ENCODE assay signal across 8 mouse cellular contexts in the genomic region with DNA sequence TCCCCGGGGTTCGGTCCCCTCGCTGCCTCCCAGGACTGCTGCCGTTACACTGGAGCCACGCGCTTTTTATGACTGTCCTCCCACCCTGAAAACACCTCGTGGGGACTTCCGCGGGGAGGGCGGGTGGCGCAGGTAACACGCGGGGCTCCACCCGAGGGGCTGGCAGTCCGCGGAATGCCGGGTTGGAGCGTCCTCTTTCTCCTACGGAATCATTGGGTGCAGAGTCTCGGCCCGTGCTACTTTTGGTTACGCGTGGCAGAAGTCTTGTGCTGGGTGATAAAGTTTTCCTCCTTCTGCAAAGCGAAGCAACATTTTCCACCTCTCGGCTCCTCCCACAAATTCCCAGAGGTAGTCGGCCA. TPM values are rescaled to one million over a fixed set of nuclear protein-coding genes. Genes with fewer than 3 reads are reported as not detected.
DNase-seq lines count a peak whose midpoint lies in the region; ATAC-seq and TF ChIP-seq lines count a peak whose summit lies in the region.

No protein-coding gene starts in this region.

- H3K4me2 ChIP-seq in hindbrain, embryonic 13.5 days: peak overlapping the region; percentile 100

- no peaks in the 10 kb centered on the region for H3K9me3 ChIP-seq in hindbrain, embryonic 13.5 days

- peaks cover 7% of the 10 kb centered on the region; the same call in 1 of the 2 replicates for H3K4me1 ChIP-seq in spleen, adult 2 months (ENCODE audit: control insufficient read depth, insufficient read depth, insufficient read length)
- peaks cover 36% of the 10 kb centered on the region for H3K4me1 ChIP-seq in hindbrain, embryonic 13.5 days (replicated peaks)

- under 1% methylated on average over 26 of the region's 26 CpGs for WGBS in spleen, adult 2 months
- under 1% methylated on average over 26 of the region's 26 CpGs for WGBS in hindbrain, embryonic 13.5 days

- ATAC-seq in frontal cortex, adult (ENCODE audit: low TSS enrichment): peak; percentile 11; the same call in 1 of the 2 replicates
- ATAC-seq in hindbrain, embryonic 13.5 days (ENCODE audit: low FRiP score): 0 out of 2 replicates have a peak, but pooled peaks have one; percentile 11
- 0 out of 2 replicates have a peak, but pooled peaks have one; percentile 2 for ATAC-seq in megakaryocyte, adult 5-6 weeks (ENCODE audit: poor library complexity, severe bottlenecking)
- no peak for ATAC-seq in granulocyte monocyte progenitor cell, adult 5-6 weeks (replicated peaks; ENCODE audit: poor library complexity, severe bottlenecking)

- peak overlapping the region; percentile 76 for H3K27ac ChIP-seq in spleen, adult 2 months (ENCODE audit: insufficient read depth, low read length)
- H3K27ac ChIP-seq in hindbrain, embryonic 13.5 days: no peak overlapping the region

- H3K27me3 ChIP-seq in spleen, adult 2 months (ENCODE audit: control insufficient read depth, insufficient read depth, low read length): peaks cover 9% of the 10 kb centered on the region
- H3K27me3 ChIP-seq in hindbrain, embryonic 13.5 days: peaks cover 67% of the 10 kb centered on the region

- DNase-seq in frontal cortex, postnatal 14 days (ENCODE audit: low spot score in 2 of 2): no peak
- no peak for DNase-seq in spleen, adult 2 months (ENCODE audit: low read depth in 1 of 2, low spot score in 2 of 2)
- no peak for DNase-seq in spleen, adult 12 weeks (ENCODE audit: low spot score)
- DNase-seq in gastrocnemius, postnatal 14 days: no peak

- H3K4me3 ChIP-seq in spleen, adult 2 months (ENCODE audit: extremely low read depth, insufficient read depth, insufficient read length): peak overlapping the region; percentile 66
- H3K4me3 ChIP-seq in hindbrain, embryonic 13.5 days: peak overlapping the region; percentile 63

- intact Hi-C loops in gastrocnemius, postnatal 14 days (cut with DNase I; ENCODE audit: low total_unique reads): no loop called here

- no peaks in the 10 kb centered on the region for H3K36me3 ChIP-seq in spleen, adult 2 months (ENCODE audit: control insufficient read depth, insufficient read depth, low read length)
- H3K36me3 ChIP-seq in hindbrain, embryonic 13.5 days: no peaks in the 10 kb centered on the region

- peak overlapping the region; percentile 62 for H3K9ac ChIP-seq in hindbrain, embryonic 13.5 days

- TF ChIP-seq POLR2A in spleen, adult 2 months (IDR thresholded peaks at IDR 0.05; ENCODE audit: low read depth, low read length): no peak

- no peak for TF ChIP-seq CTCF in spleen, adult 2 months (IDR thresholded peaks at IDR 0.05; ENCODE audit: extremely low read depth, insufficient read depth, insufficient read length, insufficient replicate concordance)

RNA-seq across cellular contexts. Expression of a gene that starts 0.3 kb away (rescaled TPM):
- 7.7 and 8.3 TPM in 2 replicates for polyA plus RNA-seq in spleen, adult 2 months (2012; rRNA removed)
- 80.1 and 82.3 TPM in 2 replicates for polyA plus RNA-seq in hindbrain, embryonic 13.5 days (2015; fragmentation: Nextera tagmentation; extraction: Ambion mirVana)
- 37.2 and 46.0 TPM in 2 replicates for total RNA-seq in megakaryocyte, adult 5-6 weeks (2015)
- 45.6 and 48.1 TPM in 2 replicates for total RNA-seq in megakaryocyte, adult 5-6 weeks (2017)
- total RNA-seq in granulocyte monocyte progenitor cell, adult 5-6 weeks (2014; fragmentation: Nextera tagmentation): 27.3 and 27.5 TPM in 2 replicates
- 18.2 and 22.7 TPM in 2 replicates for total RNA-seq in granulocyte monocyte progenitor cell, adult 5-6 weeks (2017)
- 10 to 100 TPM; 13.1 to 15.1 TPM for total RNA-seq in gastrocnemius, postnatal 14 days (2021)
